Mouse (Mus musculus): ENCODE data around the gene Pard6b. TPM values are rescaled to one million over a fixed set of nuclear protein-coding genes. Genes with fewer than 3 reads are reported as not detected.
"Not testable (repeated sequence)": the region's sequence is repeated elsewhere in the genome, so short reads cannot be mapped to it uniquely, and the experiment has no call there.

Pard6b gene
- total RNA-seq, 2 experiments from 2014 or later: 0.66 to 1.7 TPM

- DNase-seq: no peak
- intact Hi-C loops (cut with DNase I): no loop called here
- no peak overlapping the region for H3K4me3 ChIP-seq
- no peak overlapping the region for H3K27ac ChIP-seq
- TF ChIP-seq CTCF (IDR thresholded peaks at IDR 0.05): no peak
Observed at GRCm38 (mm10) chr2:168086839-168087238, 6.0 kb downstream of the Pard6b start.

- no peak overlapping the region for H3K4me3 ChIP-seq
- intact Hi-C loops (cut with DNase I): no loop called here
- no peak for DNase-seq
- H3K27ac ChIP-seq: no peak overlapping the region
- no peak for TF ChIP-seq CTCF (IDR thresholded peaks at IDR 0.05)
Observed at GRCm38 (mm10) chr2:168091560-168091959, 10.8 kb downstream of the Pard6b start.

- Histone ChIP-seq H3K27ac (no peak overlapping the region), H3K4me3 (no peak overlapping the region)
- intact Hi-C loops (cut with DNase I): no loop called here
- DNase-seq: no peak
- no peak for TF ChIP-seq CTCF (IDR thresholded peaks at IDR 0.05)
Observed at GRCm38 (mm10) chr2:168093077-168093476, 12.3 kb downstream of the Pard6b start.

GRCm38 (mm10) chr2:168095077-168095476 is 14.3 kb downstream of the Pard6b start:
- intact Hi-C loops (cut with DNase I): loop anchor here (5.0 kb wide), 1 partner anchor 108 kb away; no protein-coding TSS in a partner anchor
- TF ChIP-seq CTCF (IDR thresholded peaks at IDR 0.05): no peak

GRCm38 (mm10) chr2:168096487-168096886 is 15.7 kb downstream of the Pard6b start:
- no peak for TF ChIP-seq CTCF (IDR thresholded peaks at IDR 0.05)
- no peak for DNase-seq
- no peak overlapping the region for H3K27ac ChIP-seq
- intact Hi-C loops (cut with DNase I): loop anchor here (5.0 kb wide), 1 partner anchor 109 kb away; no protein-coding TSS in a partner anchor
- no peak overlapping the region for H3K4me3 ChIP-seq

More at GRCm38 (mm10) chr2:168095077-168095476, 14.3 kb downstream of the Pard6b start:
- DNase-seq: no peak
- H3K27ac ChIP-seq: no peak overlapping the region
- no peak overlapping the region for H3K4me3 ChIP-seq

GRCm38 (mm10) chr2:168098040-168098439 is 17.2 kb downstream of the Pard6b start:
- peak; percentile 71 for DNase-seq
- Histone ChIP-seq H3K4me3 (no peak overlapping the region), H3K27ac (no peak overlapping the region)
- intact Hi-C loops (cut with DNase I): loop anchor here (1.0 to 5.0 kb wide), 3 partner anchors 46 to 111 kb away; no protein-coding TSS in a partner anchor
- TF ChIP-seq CTCF (IDR thresholded peaks at IDR 0.05): peak; percentile 94; the same call in 1 of the 2 replicates

- intact Hi-C loops (cut with DNase I): no loop called here
- TF ChIP-seq CTCF (IDR thresholded peaks at IDR 0.05): no peak
- Histone ChIP-seq H3K4me3 (no peak overlapping the region), H3K27ac (no peak overlapping the region)
- DNase-seq: no peak
Observed at GRCm38 (mm10) chr2:168100008-168100407, 19.2 kb downstream of the Pard6b start.

- no peak for TF ChIP-seq CTCF (IDR thresholded peaks at IDR 0.05)
- no peak for DNase-seq
- Histone ChIP-seq H3K4me3 (no peak overlapping the region), H3K27ac (no peak overlapping the region)
- intact Hi-C loops (cut with DNase I): no loop called here
Observed at GRCm38 (mm10) chr2:168101805-168102204, 21.0 kb downstream of the Pard6b start.

GRCm38 (mm10) chr2:168103341-168103740 is 22.5 kb downstream of the Pard6b start:
- TF ChIP-seq CTCF (IDR thresholded peaks at IDR 0.05): no peak
- Histone ChIP-seq H3K27ac (no peak overlapping the region), H3K4me3 (no peak overlapping the region)
- DNase-seq: no peak
- intact Hi-C loops (cut with DNase I): no loop called here

GRCm38 (mm10) chr2:168104375-168105144 is 23.8 kb downstream of the Pard6b start:
- no peak overlapping the region for H3K27ac ChIP-seq
- TF ChIP-seq CTCF (IDR thresholded peaks at IDR 0.05): no peak
- no peak for DNase-seq
- H3K4me3 ChIP-seq: no peak overlapping the region
- intact Hi-C loops (cut with DNase I): no loop called here

GRCm38 (mm10) chr2:168105271-168105670 is 24.5 kb downstream of the Pard6b start:
- H3K27ac ChIP-seq: no peak overlapping the region
- TF ChIP-seq CTCF (IDR thresholded peaks at IDR 0.05): no peak
- no peak overlapping the region for H3K4me3 ChIP-seq
- intact Hi-C loops (cut with DNase I): no loop called here
- DNase-seq: no peak

- Histone ChIP-seq H3K27ac (no peak overlapping the region), H3K4me3 (peak overlapping the region; percentile 46)
- peak; percentile 92 for DNase-seq
- TF ChIP-seq CTCF (IDR thresholded peaks at IDR 0.05): no peak
- intact Hi-C loops (cut with DNase I): no loop called here
Observed at GRCm38 (mm10) chr2:168106701-168107178, 25.9 kb downstream of the Pard6b start.

- Histone ChIP-seq H3K4me3 (no peak overlapping the region), H3K27ac (no peak overlapping the region)
- no peak for DNase-seq
- intact Hi-C loops (cut with DNase I): no loop called here
- TF ChIP-seq CTCF (IDR thresholded peaks at IDR 0.05): no peak
Observed at GRCm38 (mm10) chr2:168107356-168107755, 26.6 kb downstream of the Pard6b start.

GRCm38 (mm10) chr2:168107901-168108300 is 27.1 kb downstream of the Pard6b start:
- DNase-seq; H3K4me3 ChIP-seq; H3K27ac ChIP-seq; intact Hi-C loops (cut with DNase I): not testable (repeated sequence)

Data from gastrocnemius, adult 2 months (tissue).